Mouse (Mus musculus) megakaryocyte, embryonic 14.5 days (primary cell): ENCODE results near the gene Tmem178b.

Experiments
- FLI1 ChIP-seq: IDR thresholded peaks from 2 replicates; pipeline ENCODE4 v1.6.1; 2012; ENCODE audit warnings: low read length, inconsistent platforms, mixed read lengths
- GATA1 ChIP-seq: IDR thresholded peaks from 3 replicates; pipeline ENCODE4 v1.6.1; 2012; ENCODE audit warnings: mixed read lengths, low read length, inconsistent platforms, borderline replicate concordance

DNA sequence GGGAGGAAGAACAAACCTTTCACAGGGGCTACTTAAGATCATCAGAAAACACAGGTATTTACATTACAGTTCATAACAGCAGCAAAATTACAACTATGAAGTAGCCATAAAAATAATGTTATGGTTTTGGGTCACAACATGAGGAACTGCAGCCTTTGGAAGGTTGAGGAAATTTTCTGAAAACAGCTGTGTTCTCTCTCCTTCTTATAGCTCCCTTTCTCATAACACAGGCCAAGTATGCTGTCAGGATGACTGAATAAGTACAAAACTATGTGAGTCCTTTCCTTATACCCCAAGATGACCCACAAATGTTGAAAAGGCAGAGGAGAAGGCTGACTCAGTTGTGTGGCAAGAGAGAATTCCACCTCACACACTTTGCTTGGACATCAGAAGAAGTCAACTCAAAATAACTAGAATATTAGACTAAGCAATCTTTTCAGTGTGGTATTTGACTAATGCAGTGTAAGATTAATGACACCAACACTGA, 347.6 kb downstream of the Tmem178b start:
- no peak for TF ChIP-seq GATA1
- no peak for TF ChIP-seq FLI1
